Mouse (Mus musculus) small intestine, adult 2 months (tissue): Measurements from ENCODE around the gene Astn2. TPM values are rescaled to one million over a fixed set of nuclear protein-coding genes. Genes with fewer than 3 reads are reported as not detected.

ENCODE experiments used
- H3K27ac ChIP-seq: fragments of 200-500 bp; 2 replicates; pipeline ENCODE4 v1.5.1; 2012; ENCODE audit warnings: low read depth, low read length, control low read depth, inconsistent platforms; ENCODE audit not compliant: insufficient read depth
- H3K27me3 ChIP-seq: fragments of 200-500 bp; 2 replicates; pipeline ENCODE4 v1.6.1; 2012; ENCODE audit warnings: mild to moderate bottlenecking, moderate library complexity, low read length, inconsistent platforms; ENCODE audit not compliant: control insufficient read depth, insufficient read depth
- H3K36me3 ChIP-seq: fragments of 200-500 bp; 2 replicates; pipeline ENCODE4 v1.6.1; 2012; ENCODE audit warnings: mild to moderate bottlenecking, low read length, control low read depth, inconsistent platforms; ENCODE audit not compliant: control insufficient read depth, insufficient read depth
- H3K4me1 ChIP-seq: fragments of 200-500 bp; 2 replicates; pipeline ENCODE4 v1.6.1; 2012; ENCODE audit warnings: low read length, inconsistent platforms, mixed read lengths; ENCODE audit not compliant: control insufficient read depth, insufficient read depth, insufficient read length
- H3K4me3 ChIP-seq: fragments of 200-500 bp; 2 replicates; pipeline ENCODE4 v1.5.1; 2012; ENCODE audit warnings: low read depth, mild to moderate bottlenecking, control low read depth, inconsistent platforms, low read length, moderate library complexity
- CTCF ChIP-seq: fragments of 200-500 bp; IDR thresholded peaks from 2 replicates; pipeline ENCODE4 v1.5.1; 2012; ENCODE audit warnings: low read depth, mild to moderate bottlenecking, control low read depth, inconsistent platforms, low read length, moderate library complexity, mixed read lengths; ENCODE audit not compliant: insufficient replicate concordance, insufficient read length; ENCODE audit errors: extremely low read depth
- POLR2A ChIP-seq: fragments of 200-500 bp; IDR thresholded peaks from 2 replicates; pipeline ENCODE4 v1.6.1; 2012; ENCODE audit warnings: low read depth, mild to moderate bottlenecking, control low read depth, inconsistent platforms, low read length, moderate library complexity
- WGBS: fragments of 180-500 bp; shearing (Covaris S2); methylation state at CpG from one replicate; pipeline ENCODE4 v1.1.7; 2018; 5-methylcytosine and 5-hydroxymethylcytosine counted together
- polyA plus RNA-seq: library from polyadenylated mRNA; depleted of rRNA; stranded (reverse); fragments of >200 nt; gene quantifications from 2 replicates; pipeline ENCODE4 v1.2.3, GENCODE M21; 2012

Astn2 gene
- polyA plus RNA-seq, 1 experiment: 0.37 TPM

DNA sequence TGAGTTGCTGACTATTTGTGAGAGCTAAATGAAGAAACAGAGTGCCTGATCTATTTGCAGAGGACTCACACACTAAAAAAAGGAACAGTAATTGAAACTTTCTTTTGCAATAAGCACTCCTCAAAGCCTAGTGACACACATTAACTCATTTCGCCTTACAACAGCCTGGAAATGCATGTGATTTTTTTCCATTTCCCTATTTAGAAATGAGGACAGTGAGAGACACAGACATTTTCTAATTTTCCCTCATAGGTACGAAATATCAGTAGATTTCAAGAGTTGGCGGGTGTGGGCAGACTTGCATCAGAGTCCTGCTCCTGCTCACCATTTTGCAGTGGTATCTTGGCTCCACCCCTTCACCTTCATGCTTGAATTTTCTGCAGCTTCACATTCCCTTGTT lies 233.6 kb downstream of the Astn2 start:
- TF ChIP-seq CTCF (no peak), POLR2A (no peak)

DNA sequence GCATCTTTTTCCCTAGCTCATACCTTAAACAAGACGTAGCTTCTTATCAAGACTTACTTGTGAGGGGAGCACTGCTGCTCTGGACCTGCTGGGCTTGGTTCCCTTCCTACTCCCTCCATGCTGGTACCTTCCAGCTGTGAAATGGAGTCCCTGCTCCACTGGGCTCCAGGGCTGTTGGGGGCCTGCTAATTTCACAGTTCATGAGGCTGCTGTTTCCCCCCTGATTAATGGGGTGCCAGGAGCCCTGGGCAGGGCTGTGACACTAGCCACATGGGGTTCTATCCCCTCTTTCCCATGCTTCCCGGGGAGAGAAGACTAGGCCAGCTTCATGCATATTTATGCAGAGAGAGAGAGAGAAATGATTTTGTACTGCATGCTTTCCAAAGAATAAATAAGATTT lies 234.9 kb downstream of the Astn2 start:
- no peak overlapping the region for H3K4me3 ChIP-seq
- no peaks in the 10 kb centered on the region for H3K4me1 ChIP-seq
- TF ChIP-seq CTCF: no peak
- TF ChIP-seq POLR2A: no peak
- no peaks in the 10 kb centered on the region for H3K27me3 ChIP-seq
- 51% methylated on average over 2 of the region's 2 CpGs for WGBS
- H3K36me3 ChIP-seq: no peaks in the 10 kb centered on the region
- H3K27ac ChIP-seq: no peak overlapping the region

More for the DNA sequence above, 233.6 kb downstream of the Astn2 start:
- Histone ChIP-seq H3K27ac (no peak overlapping the region), H3K36me3 (no peaks in the 10 kb centered on the region), H3K27me3 (no peaks in the 10 kb centered on the region), H3K4me3 (no peak overlapping the region), H3K4me1 (no peaks in the 10 kb centered on the region)
- WGBS: 85% methylated on average over 3 of the region's 3 CpGs

DNA sequence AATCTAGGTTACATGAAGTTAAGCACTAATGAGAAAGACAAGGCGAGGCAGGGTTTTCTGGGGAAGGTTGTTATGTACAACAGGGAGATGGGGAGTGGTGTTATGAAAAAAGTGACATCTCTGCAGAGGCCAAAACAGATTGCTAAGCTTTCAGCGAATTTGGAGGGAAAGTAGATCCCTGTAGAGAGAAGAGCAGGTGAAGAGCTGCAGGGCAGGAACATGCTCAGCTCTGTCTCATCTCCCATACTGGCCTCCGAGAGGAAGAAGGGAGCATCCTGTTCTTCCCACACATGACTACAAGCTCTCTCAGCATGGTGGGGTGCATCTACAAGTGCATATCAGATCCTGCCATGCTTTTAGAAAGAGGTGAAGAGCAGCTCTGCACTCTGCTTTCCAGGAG lies 245.7 kb downstream of the Astn2 start:
- H3K27ac ChIP-seq: no peak overlapping the region
- no peak for TF ChIP-seq CTCF
- no peaks in the 10 kb centered on the region for H3K4me1 ChIP-seq
- H3K4me3 ChIP-seq: no peak overlapping the region
- WGBS: 68% methylated on average over 3 of the region's 3 CpGs
- no peaks in the 10 kb centered on the region for H3K27me3 ChIP-seq
- H3K36me3 ChIP-seq: no peaks in the 10 kb centered on the region

DNA sequence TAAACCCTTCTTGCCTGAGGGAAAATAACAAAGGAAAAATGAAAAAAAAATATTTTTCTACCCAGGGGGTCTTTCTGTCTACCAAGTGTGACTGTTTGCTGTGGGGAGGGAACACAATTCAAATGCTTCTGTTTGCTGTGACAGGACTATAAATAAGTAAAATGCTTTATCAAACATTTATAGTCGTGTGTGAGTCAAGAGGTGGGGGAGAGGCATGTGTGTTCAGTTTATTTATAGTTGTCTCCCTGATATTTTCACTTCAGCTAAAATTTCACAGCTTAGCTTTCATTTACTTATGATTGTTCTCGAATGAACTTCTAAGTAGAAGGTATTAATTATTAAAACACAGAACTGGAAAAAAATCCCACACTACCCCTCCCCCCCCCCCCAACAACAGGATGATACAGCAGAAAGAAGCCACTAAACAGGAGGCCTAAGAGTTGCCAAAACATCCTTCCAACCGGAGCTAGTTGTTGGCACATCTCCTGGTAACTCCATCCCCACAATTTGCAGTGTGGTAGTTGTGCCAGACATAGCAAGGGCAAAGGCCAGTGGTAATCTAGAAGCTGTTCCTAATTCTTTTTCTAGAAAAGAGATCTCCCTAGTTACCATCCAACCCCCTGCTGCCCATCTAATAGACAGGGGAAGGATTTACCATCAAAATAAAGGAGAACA lies 246.8 kb downstream of the Astn2 start:
- H3K36me3 ChIP-seq: no peaks in the 10 kb centered on the region
- H3K4me3 ChIP-seq: no peak overlapping the region
- no peak overlapping the region for H3K27ac ChIP-seq
- no peaks in the 10 kb centered on the region for H3K27me3 ChIP-seq
- H3K4me1 ChIP-seq: no peaks in the 10 kb centered on the region
- TF ChIP-seq POLR2A (no peak), CTCF (no peak)
- 39% methylated on average over 3 of the region's 3 CpGs for WGBS

DNA sequence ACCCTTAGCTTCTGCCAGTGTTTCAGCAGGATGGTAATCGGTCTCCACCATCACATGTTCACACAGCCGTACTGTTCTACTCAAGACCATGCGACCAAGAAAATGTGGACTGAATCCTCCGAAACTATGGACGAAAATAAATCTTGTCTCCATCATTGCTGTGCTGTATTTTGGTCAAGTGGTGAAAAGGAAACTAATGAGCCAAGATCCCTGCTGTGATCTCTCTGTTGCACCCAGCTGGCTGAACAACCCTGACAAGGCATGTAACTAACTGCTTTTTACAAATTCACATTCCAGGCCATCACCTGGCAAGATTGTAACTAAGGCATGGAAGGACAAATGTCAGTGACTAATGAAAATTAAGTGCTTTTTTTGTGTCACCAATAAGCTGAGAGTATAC lies 257.9 kb downstream of the Astn2 start:
- 86% methylated on average over 5 of the region's 5 CpGs for WGBS
- H3K36me3 ChIP-seq: no peaks in the 10 kb centered on the region
- no peaks in the 10 kb centered on the region for H3K27me3 ChIP-seq
- no peak overlapping the region for H3K4me3 ChIP-seq
- H3K27ac ChIP-seq: no peak overlapping the region
- no peaks in the 10 kb centered on the region for H3K4me1 ChIP-seq
- TF ChIP-seq CTCF: no peak
- no peak for TF ChIP-seq POLR2A

DNA sequence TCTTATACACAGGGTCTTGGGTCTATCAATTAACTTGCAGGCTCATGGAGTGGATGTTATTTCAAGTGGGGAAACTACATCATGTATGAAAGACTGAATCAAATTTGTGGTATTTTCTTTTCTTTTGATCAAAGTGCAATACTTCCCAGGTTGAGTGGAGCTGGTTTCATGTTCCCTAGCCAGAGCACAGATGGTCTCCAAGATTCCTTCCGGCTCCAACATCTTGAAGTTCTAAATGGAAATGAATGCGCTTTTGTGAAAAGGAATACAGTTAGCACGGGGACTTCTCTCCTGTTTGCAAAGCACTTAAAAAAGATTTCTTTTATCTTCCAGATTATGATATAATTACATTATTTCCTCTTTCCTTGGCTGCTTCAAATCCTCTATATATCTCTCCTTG lies 278.2 kb downstream of the Astn2 start:
- H3K36me3 ChIP-seq: no peaks in the 10 kb centered on the region
- H3K4me1 ChIP-seq: no peaks in the 10 kb centered on the region
- no peaks in the 10 kb centered on the region for H3K27me3 ChIP-seq
- TF ChIP-seq CTCF (no peak), POLR2A (no peak)
- no peak overlapping the region for H3K4me3 ChIP-seq
- 87% methylated on average over 3 of the region's 3 CpGs for WGBS
- H3K27ac ChIP-seq: no peak overlapping the region

DNA sequence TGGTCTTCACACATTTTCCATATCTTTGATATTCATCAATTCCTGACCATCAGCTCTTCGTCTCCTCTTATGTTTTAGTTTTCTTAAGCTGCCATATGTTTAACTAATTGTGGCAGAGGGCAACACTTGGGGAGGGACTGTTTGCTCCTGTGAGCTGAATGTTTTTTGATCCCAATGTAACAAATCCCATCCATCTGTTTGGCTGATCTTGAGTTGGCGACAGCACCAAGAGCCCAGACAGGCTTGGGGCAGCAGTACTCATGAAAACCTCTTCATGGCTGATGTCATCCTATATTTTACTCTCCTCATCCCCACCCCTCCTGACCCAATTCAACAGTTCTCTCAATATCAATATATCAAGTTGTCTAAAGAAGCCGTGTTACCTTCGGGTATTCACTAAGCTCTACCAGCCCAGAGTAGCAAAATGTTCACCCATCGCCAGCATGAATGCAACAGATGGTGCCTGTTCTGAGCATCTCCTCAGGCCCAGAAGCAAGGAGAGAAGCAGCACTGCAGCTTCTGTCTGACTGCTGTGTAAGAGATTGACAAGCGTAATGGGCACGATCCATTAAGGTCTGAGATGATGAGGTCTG lies 281.5 kb downstream of the Astn2 start:
- no peak overlapping the region for H3K27ac ChIP-seq
- no peak for TF ChIP-seq POLR2A
- TF ChIP-seq CTCF: no peak
- H3K27me3 ChIP-seq: no peaks in the 10 kb centered on the region
- no peaks in the 10 kb centered on the region for H3K36me3 ChIP-seq
- H3K4me3 ChIP-seq: no peak overlapping the region
- WGBS: 86% methylated on average over 7 of the region's 7 CpGs
- H3K4me1 ChIP-seq: no peaks in the 10 kb centered on the region

DNA sequence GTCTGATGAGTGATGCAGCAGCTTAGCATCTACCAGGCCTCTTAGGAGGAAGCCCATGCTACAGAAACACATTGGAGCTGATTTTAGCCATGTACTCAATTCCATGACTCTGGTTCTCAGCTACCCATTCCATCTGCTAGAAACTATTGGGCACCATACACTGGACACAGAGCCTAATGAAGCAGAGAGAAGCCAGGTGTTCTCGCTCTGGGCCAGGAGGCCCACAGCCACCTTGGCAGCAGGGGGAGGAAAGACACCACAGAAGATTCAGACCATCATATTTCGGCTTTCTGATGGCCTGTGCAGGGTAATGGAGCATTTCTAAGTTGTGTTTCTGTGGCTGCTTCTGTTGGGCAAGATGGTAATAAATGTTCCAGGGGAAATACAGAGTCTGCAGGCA lies 290.2 kb downstream of the Astn2 start:
- no peak overlapping the region for H3K4me3 ChIP-seq
- no peaks in the 10 kb centered on the region for H3K27me3 ChIP-seq
- 59% methylated on average over 2 of the region's 2 CpGs for WGBS
- no peak overlapping the region for H3K27ac ChIP-seq
- H3K4me1 ChIP-seq: no peaks in the 10 kb centered on the region
- TF ChIP-seq CTCF (no peak), POLR2A (no peak)
- H3K36me3 ChIP-seq: no peaks in the 10 kb centered on the region
